Mouse (Mus musculus): ENCODE results near the gene Uqcrfs1.

Uqcrfs1 gene

GRCm38 (mm10) chr13:30544856-30545604, at the start of gene Uqcrfs1:
TSS of gene Uqcrfs1 (minus strand) at chr13:30545362.
- DNase-seq (ENCODE audit: low spot score) = peak; percentile 99

GRCm38 (mm10) chr13:30585786-30586185, 40.6 kb upstream of the Uqcrfs1 start:
- no peak for DNase-seq (ENCODE audit: low spot score)

- DNase-seq (ENCODE audit: low spot score) = no peak
Measured at GRCm38 (mm10) chr13:30582541-30582940, 37.4 kb upstream of the Uqcrfs1 start.

GRCm38 (mm10) chr13:30578806-30579205, 33.6 kb upstream of the Uqcrfs1 start:
- no peak for DNase-seq (ENCODE audit: low spot score)

GRCm38 (mm10) chr13:30576819-30577218, 31.7 kb upstream of the Uqcrfs1 start:
- no peak for DNase-seq (ENCODE audit: low spot score)

- no peak for DNase-seq (ENCODE audit: low spot score)
Measured at GRCm38 (mm10) chr13:30572971-30573370, 27.8 kb upstream of the Uqcrfs1 start.

GRCm38 (mm10) chr13:30570182-30570581, 25.0 kb upstream of the Uqcrfs1 start:
- DNase-seq (ENCODE audit: low spot score) = no peak

GRCm38 (mm10) chr13:30567571-30567970, 22.4 kb upstream of the Uqcrfs1 start:
- DNase-seq (ENCODE audit: low spot score) = no peak

- peak; percentile 25 for DNase-seq (ENCODE audit: low spot score)
Measured at GRCm38 (mm10) chr13:30566767-30567166, 21.6 kb upstream of the Uqcrfs1 start.

GRCm38 (mm10) chr13:30560603-30561002, 15.4 kb upstream of the Uqcrfs1 start:
- DNase-seq (ENCODE audit: low spot score) = no peak

GRCm38 (mm10) chr13:30560052-30560451, 14.9 kb upstream of the Uqcrfs1 start:
- no peak for DNase-seq (ENCODE audit: low spot score)

- DNase-seq (ENCODE audit: low spot score) = no peak
Measured at GRCm38 (mm10) chr13:30557751-30558150, 12.6 kb upstream of the Uqcrfs1 start.

- DNase-seq (ENCODE audit: low spot score) = no peak
Measured at GRCm38 (mm10) chr13:30553051-30553587, 8.0 kb upstream of the Uqcrfs1 start.

GRCm38 (mm10) chr13:30549339-30549738, 4.2 kb upstream of the Uqcrfs1 start:
- no peak for DNase-seq (ENCODE audit: low spot score)

- peak; percentile 77 for DNase-seq (ENCODE audit: low spot score)
Measured at GRCm38 (mm10) chr13:30548835-30549234, 3.7 kb upstream of the Uqcrfs1 start.

- DNase-seq (ENCODE audit: low spot score) = peak; percentile 45
Measured at GRCm38 (mm10) chr13:30530761-30531160, 14.4 kb downstream of the Uqcrfs1 start.

- no peak for DNase-seq (ENCODE audit: low spot score)
Measured at GRCm38 (mm10) chr13:30524961-30525360, 20.2 kb downstream of the Uqcrfs1 start.

GRCm38 (mm10) chr13:30523971-30524370, 21.2 kb downstream of the Uqcrfs1 start:
- no peak for DNase-seq (ENCODE audit: low spot score)

- no peak for DNase-seq (ENCODE audit: low spot score)
Measured at GRCm38 (mm10) chr13:30523246-30523891, 21.8 kb downstream of the Uqcrfs1 start.

- DNase-seq (ENCODE audit: low spot score) = no peak
Measured at GRCm38 (mm10) chr13:30521282-30521902, 23.8 kb downstream of the Uqcrfs1 start.

GRCm38 (mm10) chr13:30518191-30518590, 27.0 kb downstream of the Uqcrfs1 start:
- no peak for DNase-seq (ENCODE audit: low spot score)

GRCm38 (mm10) chr13:30507651-30508050, 37.5 kb downstream of the Uqcrfs1 start:
- DNase-seq (ENCODE audit: low spot score) = no peak

Data from urinary bladder, postnatal 25 days (tissue).